Mouse (Mus musculus): ENCODE data around the gene Fam124b. TPM values are rescaled to one million over a fixed set of nuclear protein-coding genes. Genes with fewer than 3 reads are reported as not detected.

The Fam124b gene
- polyA plus RNA-seq, 1 experiment from 2014 or later = 3.8 TPM

- Histone ChIP-seq H3K4me1 (ENCODE audit: insufficient read depth, low read depth, low read length) (no peaks in the 10 kb centered on the region), H3K27ac (ENCODE audit: low read length) (no peak overlapping the region), H3K9ac (replicated peaks; ENCODE audit: low read depth) (no peak overlapping the region), H3K36me3 (ENCODE audit: insufficient read depth, low read length) (no peaks in the 10 kb centered on the region), H3K4me3 (ENCODE audit: low read depth, low read length) (no peak overlapping the region), H3K9me3 (ENCODE audit: low read length) (no peaks in the 10 kb centered on the region), H3K27me3 (replicated peaks; ENCODE audit: insufficient read depth, low read length) (no peaks in the 10 kb centered on the region), H3K4me2 (replicated peaks; ENCODE audit: low read depth, low read length) (no peak overlapping the region)
- DNase-seq (ENCODE audit: low spot score) (no peak), ATAC-seq (no peak)
- 33% methylated on average over 3 of the region's 3 CpGs for WGBS
- no peak for TF ChIP-seq CTCF (IDR thresholded peaks at IDR 0.05)
- TF ChIP-seq EP300 (IDR thresholded peaks at IDR 0.05) = no peak
These were observed 36.9 kb downstream of the Fam124b start for GRCm38 (mm10) chr1:80181414-80181805.

GRCm38 (mm10) chr1:80180767-80181413 lies 37.4 kb downstream of the Fam124b start:
- no peak overlapping the region for H3K9ac ChIP-seq (replicated peaks; ENCODE audit: low read depth)
- no peak overlapping the region for H3K4me3 ChIP-seq (ENCODE audit: low read depth, low read length)
- TF ChIP-seq EP300 (IDR thresholded peaks at IDR 0.05) (no peak), CTCF (IDR thresholded peaks at IDR 0.05) (peak; percentile 90)
- H3K27ac ChIP-seq (ENCODE audit: low read length) = no peak overlapping the region
- DNase-seq (ENCODE audit: low spot score) (peak; percentile 71), ATAC-seq (no peak)
- H3K27me3 ChIP-seq (replicated peaks; ENCODE audit: insufficient read depth, low read length) = no peaks in the 10 kb centered on the region
- no peaks in the 10 kb centered on the region for H3K36me3 ChIP-seq (ENCODE audit: insufficient read depth, low read length)
- WGBS = 37% methylated on average over 13 of the region's 13 CpGs
- H3K9me3 ChIP-seq (ENCODE audit: low read length) = no peaks in the 10 kb centered on the region
- H3K4me2 ChIP-seq (replicated peaks; ENCODE audit: low read depth, low read length) = no peak overlapping the region
- H3K4me1 ChIP-seq (ENCODE audit: insufficient read depth, low read depth, low read length) = no peaks in the 10 kb centered on the region

GRCm38 (mm10) chr1:80180128-80180527 lies 38.1 kb downstream of the Fam124b start:
- no peak for DNase-seq (ENCODE audit: low spot score)
- ATAC-seq = no peak
- Histone ChIP-seq H3K27me3 (replicated peaks; ENCODE audit: insufficient read depth, low read length) (no peaks in the 10 kb centered on the region), H3K27ac (ENCODE audit: low read length) (no peak overlapping the region), H3K9me3 (ENCODE audit: low read length) (no peaks in the 10 kb centered on the region), H3K4me3 (ENCODE audit: low read depth, low read length) (no peak overlapping the region), H3K9ac (replicated peaks; ENCODE audit: low read depth) (no peak overlapping the region), H3K4me1 (ENCODE audit: insufficient read depth, low read depth, low read length) (no peaks in the 10 kb centered on the region), H3K4me2 (replicated peaks; ENCODE audit: low read depth, low read length) (no peak overlapping the region), H3K36me3 (ENCODE audit: insufficient read depth, low read length) (no peaks in the 10 kb centered on the region)
- WGBS = 64% methylated on average over 7 of the region's 7 CpGs
- TF ChIP-seq CTCF (IDR thresholded peaks at IDR 0.05) = peak; percentile 42; the same call in 1 of the 2 replicates
- TF ChIP-seq EP300 (IDR thresholded peaks at IDR 0.05) = no peak

GRCm38 (mm10) chr1:80177651-80178382 lies 40.5 kb downstream of the Fam124b start:
- Histone ChIP-seq H3K27ac (ENCODE audit: low read length) (no peak overlapping the region), H3K9ac (replicated peaks; ENCODE audit: low read depth) (no peak overlapping the region), H3K36me3 (ENCODE audit: insufficient read depth, low read length) (no peaks in the 10 kb centered on the region), H3K4me1 (ENCODE audit: insufficient read depth, low read depth, low read length) (no peaks in the 10 kb centered on the region), H3K9me3 (ENCODE audit: low read length) (no peaks in the 10 kb centered on the region), H3K4me2 (replicated peaks; ENCODE audit: low read depth, low read length) (no peak overlapping the region), H3K27me3 (replicated peaks; ENCODE audit: insufficient read depth, low read length) (no peaks in the 10 kb centered on the region), H3K4me3 (ENCODE audit: low read depth, low read length) (no peak overlapping the region)
- DNase-seq (ENCODE audit: low spot score) = no peak
- 49% methylated on average over 11 of the region's 11 CpGs for WGBS
- no peak for ATAC-seq
- TF ChIP-seq CTCF (IDR thresholded peaks at IDR 0.05) = peak; percentile 50
- TF ChIP-seq EP300 (IDR thresholded peaks at IDR 0.05) = no peak

GRCm38 (mm10) chr1:80167706-80168105 lies 50.6 kb downstream of the Fam124b start:
- 69% methylated on average over 5 of the region's 5 CpGs for WGBS
- Histone ChIP-seq H3K36me3 (ENCODE audit: insufficient read depth, low read length) (no peaks in the 10 kb centered on the region), H3K4me3 (ENCODE audit: low read depth, low read length) (no peak overlapping the region), H3K27me3 (replicated peaks; ENCODE audit: insufficient read depth, low read length) (no peaks in the 10 kb centered on the region), H3K27ac (ENCODE audit: low read length) (no peak overlapping the region), H3K9ac (replicated peaks; ENCODE audit: low read depth) (no peak overlapping the region), H3K4me1 (ENCODE audit: insufficient read depth, low read depth, low read length) (no peaks in the 10 kb centered on the region), H3K4me2 (replicated peaks; ENCODE audit: low read depth, low read length) (no peak overlapping the region), H3K9me3 (ENCODE audit: low read length) (no peaks in the 10 kb centered on the region)
- no peak for ATAC-seq
- DNase-seq (ENCODE audit: low spot score) = no peak
- no peak for TF ChIP-seq CTCF (IDR thresholded peaks at IDR 0.05)
- no peak for TF ChIP-seq EP300 (IDR thresholded peaks at IDR 0.05)

- WGBS = 60% methylated on average over 4 of the region's 4 CpGs
- Histone ChIP-seq H3K27me3 (replicated peaks; ENCODE audit: insufficient read depth, low read length) (no peaks in the 10 kb centered on the region), H3K9ac (replicated peaks; ENCODE audit: low read depth) (no peak overlapping the region), H3K27ac (ENCODE audit: low read length) (no peak overlapping the region), H3K9me3 (ENCODE audit: low read length) (no peaks in the 10 kb centered on the region), H3K4me3 (ENCODE audit: low read depth, low read length) (no peak overlapping the region), H3K36me3 (ENCODE audit: insufficient read depth, low read length) (no peaks in the 10 kb centered on the region), H3K4me1 (ENCODE audit: insufficient read depth, low read depth, low read length) (no peaks in the 10 kb centered on the region), H3K4me2 (replicated peaks; ENCODE audit: low read depth, low read length) (no peak overlapping the region)
- ATAC-seq (no peak), DNase-seq (ENCODE audit: low spot score) (no peak)
- TF ChIP-seq EP300 (IDR thresholded peaks at IDR 0.05) (no peak), CTCF (IDR thresholded peaks at IDR 0.05) (no peak)
These were observed 51.7 kb downstream of the Fam124b start for GRCm38 (mm10) chr1:80166577-80166976.

All from lung, postnatal 0 days (tissue).